Mouse (Mus musculus): Measurements from ENCODE around the gene Cacnb3. TPM values are rescaled to one million over a fixed set of nuclear protein-coding genes. Genes with fewer than 3 reads are reported as not detected.

Cacnb3 gene
- polyA plus RNA-seq, 1 experiment: 127 TPM

DNA sequence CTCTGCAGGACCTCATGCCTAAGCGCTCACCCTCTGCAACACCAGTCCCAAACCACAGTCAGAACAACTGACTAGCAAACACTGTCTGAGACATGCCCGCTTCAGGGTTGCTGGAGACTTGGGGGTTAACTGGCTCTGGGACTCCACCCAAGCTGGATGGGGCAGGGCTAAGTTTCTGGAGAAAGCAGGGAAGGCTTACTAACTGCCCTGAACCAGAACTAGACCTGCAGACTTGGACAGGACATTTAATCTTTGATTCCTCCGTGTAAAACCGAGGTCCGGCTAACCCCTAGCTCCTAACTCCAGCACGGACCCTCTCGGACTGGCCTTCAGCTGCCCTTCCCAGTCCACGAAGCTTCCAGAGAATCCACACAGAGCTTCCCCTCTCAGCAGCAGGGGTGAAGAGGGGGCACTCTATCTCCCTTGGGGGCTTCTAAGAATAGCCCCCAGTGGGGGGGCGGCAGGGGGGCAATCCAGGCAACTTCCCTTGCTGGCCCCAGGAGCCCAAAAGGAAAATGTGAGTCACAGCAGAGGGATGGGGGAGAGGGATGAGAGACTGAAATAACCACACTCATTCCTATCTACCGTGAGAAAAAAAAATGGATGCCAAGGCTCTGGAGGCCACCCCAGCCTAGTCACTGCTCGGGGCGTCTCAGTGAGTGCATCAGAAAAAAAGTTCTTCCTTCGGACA, 28.3 kb upstream of the Cacnb3 start:
- no peak for DNase-seq
- Histone ChIP-seq H3K27me3 (ENCODE audit: control insufficient read depth, insufficient read depth, low read length) (no peaks in the 10 kb centered on the region), H3K27ac (ENCODE audit: control insufficient read depth, insufficient read depth, low read length) (no peak overlapping the region), H3K4me1 (replicated peaks; ENCODE audit: control insufficient read depth, insufficient read depth, low read length) (peaks cover 27% of the 10 kb centered on the region), H3K36me3 (ENCODE audit: control insufficient read depth, insufficient read depth, low read length) (peaks cover 37% of the 10 kb centered on the region), H3K4me3 (ENCODE audit: control insufficient read depth, insufficient read depth, low read length) (no peak overlapping the region)
- 90% methylated on average over 13 of the region's 13 CpGs for WGBS
- TF ChIP-seq POLR2A (IDR thresholded peaks at IDR 0.05; ENCODE audit: control insufficient read depth, extremely low read depth, insufficient read depth, low read length, poor library complexity) (no peak), CTCF (IDR thresholded peaks at IDR 0.05; ENCODE audit: borderline replicate concordance, control insufficient read depth, extremely low read depth, insufficient read depth, low read length, poor library complexity) (no peak)

DNA sequence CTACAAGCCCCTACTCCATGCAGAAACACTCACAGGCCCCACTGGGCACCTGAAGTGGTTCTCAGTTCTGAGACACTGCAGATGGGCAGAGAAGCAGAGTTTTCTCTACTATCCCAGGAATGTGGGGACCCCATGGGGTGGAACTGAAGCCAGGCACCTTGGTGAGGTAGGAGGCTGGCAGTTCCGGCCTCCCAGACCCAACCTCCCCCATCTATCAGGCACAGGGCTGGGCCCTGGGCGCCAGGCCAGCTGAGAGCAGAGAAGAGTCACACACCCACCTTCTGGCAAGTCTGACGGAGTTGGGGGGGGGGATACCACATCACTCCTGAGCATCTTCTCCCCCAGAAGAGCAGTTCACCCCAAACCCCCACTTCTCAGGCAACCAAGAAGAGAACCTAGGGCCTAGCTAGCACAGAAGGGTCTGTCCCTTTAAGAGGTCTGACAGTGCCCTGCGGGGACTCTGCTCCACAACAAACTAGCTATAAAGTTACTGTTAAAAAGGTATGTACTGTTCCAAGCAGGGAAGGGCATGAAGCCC, 27.6 kb upstream of the Cacnb3 start:
- Histone ChIP-seq H3K27me3 (ENCODE audit: control insufficient read depth, insufficient read depth, low read length) (no peaks in the 10 kb centered on the region), H3K36me3 (ENCODE audit: control insufficient read depth, insufficient read depth, low read length) (peaks cover 31% of the 10 kb centered on the region), H3K4me3 (ENCODE audit: control insufficient read depth, insufficient read depth, low read length) (no peak overlapping the region), H3K4me1 (replicated peaks; ENCODE audit: control insufficient read depth, insufficient read depth, low read length) (peaks cover 34% of the 10 kb centered on the region), H3K27ac (ENCODE audit: control insufficient read depth, insufficient read depth, low read length) (no peak overlapping the region)
- TF ChIP-seq CTCF (IDR thresholded peaks at IDR 0.05; ENCODE audit: borderline replicate concordance, control insufficient read depth, extremely low read depth, insufficient read depth, low read length, poor library complexity): no peak
- TF ChIP-seq POLR2A (IDR thresholded peaks at IDR 0.05; ENCODE audit: control insufficient read depth, extremely low read depth, insufficient read depth, low read length, poor library complexity): no peak
- DNase-seq: no peak
- 71% methylated on average over 4 of the region's 4 CpGs for WGBS

DNA sequence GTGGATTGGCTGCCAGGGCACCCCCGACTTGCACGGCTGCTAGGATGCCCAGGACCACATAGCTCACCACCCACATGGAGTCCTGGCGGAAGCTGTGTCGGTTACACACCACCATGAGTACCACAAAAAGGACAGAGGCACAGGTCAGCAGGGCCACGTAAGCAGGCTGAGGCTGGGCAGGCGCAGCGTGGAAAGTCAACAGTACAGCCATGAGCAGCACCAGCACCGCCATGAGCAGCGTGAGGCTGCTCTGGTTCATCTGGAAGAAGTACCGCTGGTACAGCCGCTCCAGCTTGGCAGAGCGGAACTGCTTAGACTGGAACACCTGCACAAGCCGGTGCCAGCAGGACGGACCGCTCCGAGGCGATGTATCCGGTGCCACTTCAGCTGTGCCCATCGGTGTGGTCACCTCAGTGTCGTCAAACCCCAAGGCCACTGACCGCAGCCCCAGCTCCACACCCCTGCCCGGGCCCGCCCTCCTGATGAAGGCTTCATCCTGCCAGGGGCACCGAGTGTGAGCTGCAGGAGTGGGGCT, 26.5 kb upstream of the Cacnb3 start:
- no peak for DNase-seq
- H3K27ac ChIP-seq (ENCODE audit: control insufficient read depth, insufficient read depth, low read length): no peak overlapping the region
- WGBS: 98% methylated on average over 24 of the region's 24 CpGs
- H3K4me1 ChIP-seq (replicated peaks; ENCODE audit: control insufficient read depth, insufficient read depth, low read length): peaks cover 41% of the 10 kb centered on the region
- H3K36me3 ChIP-seq (ENCODE audit: control insufficient read depth, insufficient read depth, low read length): peaks cover 24% of the 10 kb centered on the region
- no peak overlapping the region for H3K4me3 ChIP-seq (ENCODE audit: control insufficient read depth, insufficient read depth, low read length)
- TF ChIP-seq POLR2A (IDR thresholded peaks at IDR 0.05; ENCODE audit: control insufficient read depth, extremely low read depth, insufficient read depth, low read length, poor library complexity): no peak
- TF ChIP-seq CTCF (IDR thresholded peaks at IDR 0.05; ENCODE audit: borderline replicate concordance, control insufficient read depth, extremely low read depth, insufficient read depth, low read length, poor library complexity): no peak
- H3K27me3 ChIP-seq (ENCODE audit: control insufficient read depth, insufficient read depth, low read length): no peaks in the 10 kb centered on the region

DNA sequence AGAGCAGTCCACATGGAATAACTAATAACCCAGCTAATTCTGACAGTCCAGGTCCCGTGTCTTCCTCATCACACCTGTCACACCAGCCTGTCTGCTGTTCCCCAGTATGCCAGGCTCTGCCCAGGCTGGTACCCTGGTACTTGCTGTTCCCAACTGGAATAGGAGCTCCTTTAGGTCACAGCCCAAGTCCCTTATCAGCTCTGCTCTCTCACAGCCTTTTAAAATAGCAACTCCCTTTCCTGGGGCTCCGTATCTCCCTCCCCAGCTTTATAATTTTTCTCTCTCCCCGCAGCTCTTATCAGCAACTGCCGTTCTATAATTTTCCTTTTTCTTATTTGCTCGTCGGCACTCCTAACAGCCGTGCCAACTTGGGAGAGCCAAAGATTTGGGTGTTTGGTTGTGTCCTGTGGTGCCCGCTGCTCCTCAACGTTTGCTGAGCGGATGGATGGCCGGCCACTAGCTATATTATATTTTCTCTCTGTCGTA, 24.5 kb upstream of the Cacnb3 start:
- peaks cover 15% of the 10 kb centered on the region for H3K36me3 ChIP-seq (ENCODE audit: control insufficient read depth, insufficient read depth, low read length)
- 95% methylated on average over 12 of the region's 12 CpGs for WGBS
- TF ChIP-seq CTCF (IDR thresholded peaks at IDR 0.05; ENCODE audit: borderline replicate concordance, control insufficient read depth, extremely low read depth, insufficient read depth, low read length, poor library complexity) (no peak), POLR2A (IDR thresholded peaks at IDR 0.05; ENCODE audit: control insufficient read depth, extremely low read depth, insufficient read depth, low read length, poor library complexity) (no peak)
- H3K4me1 ChIP-seq (replicated peaks; ENCODE audit: control insufficient read depth, insufficient read depth, low read length): peaks cover 47% of the 10 kb centered on the region
- no peak for DNase-seq
- H3K27ac ChIP-seq (ENCODE audit: control insufficient read depth, insufficient read depth, low read length): no peak overlapping the region
- no peak overlapping the region for H3K4me3 ChIP-seq (ENCODE audit: control insufficient read depth, insufficient read depth, low read length)
- no peaks in the 10 kb centered on the region for H3K27me3 ChIP-seq (ENCODE audit: control insufficient read depth, insufficient read depth, low read length)

DNA sequence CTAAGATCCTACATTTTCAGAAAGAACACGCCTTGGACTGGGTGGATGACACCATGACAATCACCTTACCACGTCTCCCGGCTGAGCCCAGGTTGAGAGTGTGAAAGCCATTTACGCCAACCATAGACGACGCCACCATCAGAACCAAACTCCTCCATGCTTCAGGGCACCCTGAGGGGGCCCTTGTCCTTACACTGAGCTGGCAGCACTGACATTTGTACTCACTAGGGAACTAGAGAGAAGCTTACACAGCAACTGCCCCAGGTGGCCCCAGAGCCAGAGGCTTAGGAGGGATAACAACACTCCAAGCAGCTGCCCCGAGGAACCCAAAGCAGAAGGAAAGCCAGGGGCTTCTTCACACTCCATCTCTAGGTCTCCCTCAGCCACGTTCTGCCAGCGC, 23.9 kb upstream of the Cacnb3 start:
- 91% methylated on average over 9 of the region's 9 CpGs for WGBS
- Histone ChIP-seq H3K4me1 (replicated peaks; ENCODE audit: control insufficient read depth, insufficient read depth, low read length) (peaks cover 45% of the 10 kb centered on the region), H3K27me3 (ENCODE audit: control insufficient read depth, insufficient read depth, low read length) (no peaks in the 10 kb centered on the region), H3K27ac (ENCODE audit: control insufficient read depth, insufficient read depth, low read length) (no peak overlapping the region), H3K36me3 (ENCODE audit: control insufficient read depth, insufficient read depth, low read length) (peaks cover 15% of the 10 kb centered on the region), H3K4me3 (ENCODE audit: control insufficient read depth, insufficient read depth, low read length) (no peak overlapping the region)
- DNase-seq: no peak
- TF ChIP-seq CTCF (IDR thresholded peaks at IDR 0.05; ENCODE audit: borderline replicate concordance, control insufficient read depth, extremely low read depth, insufficient read depth, low read length, poor library complexity) (no peak), POLR2A (IDR thresholded peaks at IDR 0.05; ENCODE audit: control insufficient read depth, extremely low read depth, insufficient read depth, low read length, poor library complexity) (no peak)

DNA sequence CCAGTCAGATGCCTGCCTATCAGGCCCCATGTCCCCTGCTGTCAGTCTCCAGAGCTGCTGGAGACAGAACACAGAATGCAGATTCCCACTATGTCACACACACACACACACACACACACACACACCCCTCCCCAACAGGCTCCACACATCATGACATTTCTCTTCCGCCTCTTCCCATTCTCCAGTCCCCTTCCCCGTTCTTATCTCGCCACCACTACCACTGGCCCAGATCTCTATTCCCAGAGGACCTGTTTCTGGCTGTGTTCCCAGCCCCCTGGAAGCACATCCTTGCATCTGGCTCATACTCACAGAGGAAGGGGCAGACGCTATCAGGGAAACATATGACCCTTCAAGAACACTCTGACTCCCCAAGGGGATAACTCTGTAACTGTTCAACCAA, 23.1 kb upstream of the Cacnb3 start:
- TF ChIP-seq POLR2A (IDR thresholded peaks at IDR 0.05; ENCODE audit: control insufficient read depth, extremely low read depth, insufficient read depth, low read length, poor library complexity) (no peak), CTCF (IDR thresholded peaks at IDR 0.05; ENCODE audit: borderline replicate concordance, control insufficient read depth, extremely low read depth, insufficient read depth, low read length, poor library complexity) (no peak)
- peaks cover 15% of the 10 kb centered on the region for H3K36me3 ChIP-seq (ENCODE audit: control insufficient read depth, insufficient read depth, low read length)
- no peaks in the 10 kb centered on the region for H3K27me3 ChIP-seq (ENCODE audit: control insufficient read depth, insufficient read depth, low read length)
- H3K4me3 ChIP-seq (ENCODE audit: control insufficient read depth, insufficient read depth, low read length): no peak overlapping the region
- no peak overlapping the region for H3K27ac ChIP-seq (ENCODE audit: control insufficient read depth, insufficient read depth, low read length)
- DNase-seq: no peak
- H3K4me1 ChIP-seq (replicated peaks; ENCODE audit: control insufficient read depth, insufficient read depth, low read length): peaks cover 40% of the 10 kb centered on the region
- WGBS: 93% methylated on average over 4 of the region's 4 CpGs

All from thymus, adult 2 months (tissue).